Mouse (Mus musculus): ENCODE results near the gene Ppp1r12a.

Gene Ppp1r12a

GRCm38 (mm10) chr10:108330964-108331363, 169.0 kb downstream of the Ppp1r12a start:
- DNase-seq (ENCODE audit: inconsistent age in 2 of 2, low spot score in 1 of 2) = peak in 1 of 2 experiments; percentile 35

- peak; percentile 69 to 90 for DNase-seq (ENCODE audit: inconsistent age in 2 of 2, low spot score in 1 of 2)
These were observed 170.0 kb downstream of the Ppp1r12a start, which contains the start of gene Pawr for GRCm38 (mm10) chr10:108331784-108332561. Gene Pawr, plus strand, starts transcription at chr10:108332121.

- DNase-seq (ENCODE audit: inconsistent age in 2 of 2, low spot score in 1 of 2) = peak; percentile 44 to 85
These were observed 170.9 kb downstream of the Ppp1r12a start for GRCm38 (mm10) chr10:108332571-108333541.

- peak in 1 of 2 experiments; percentile 45 for DNase-seq (ENCODE audit: inconsistent age in 2 of 2, low spot score in 1 of 2)
These were observed 171.6 kb downstream of the Ppp1r12a start for GRCm38 (mm10) chr10:108333642-108334041.
